Comparison of ENCODE assay signal across 8 mouse cellular contexts in genomic region chr11:97702393-97702745, GRCm38 (mm10). TPM values are rescaled to one million over a fixed set of nuclear protein-coding genes. Genes with fewer than 3 reads are reported as not detected.
DNase-seq lines count a peak whose midpoint lies in the region; ATAC-seq lines count a peak whose summit lies in the region.

No protein-coding gene starts in this region.

- intact Hi-C loops in left cerebral cortex, postnatal 25 days (cut with DNase I) = no loop called here

- ATAC-seq in common myeloid progenitor, adult 5-6 weeks (replicated peaks; ENCODE audit: low read depth, poor library complexity, severe bottlenecking) = peak; percentile 43
- ATAC-seq in inflammation-experienced regulatory T-cells, adult 6 months = peak; percentile 47

- DNase-seq in adipocyte (ENCODE audit: low spot score) = peak; percentile 96
- DNase-seq in gastrocnemius, postnatal 10 days = peak; percentile 89
- peak; percentile 90 to 94 for DNase-seq in left cerebral cortex, postnatal 25 days (ENCODE audit: low spot score in 2 of 2)
- peak; percentile 90 for DNase-seq in mesoderm, embryonic 11.5 days (ENCODE audit: low read depth, low spot score)
- DNase-seq in right cerebral cortex, postnatal 25 days = peak; percentile 87
- peak; percentile 86 to 94 for DNase-seq in urinary bladder, postnatal 36 days (ENCODE audit: low spot score in 2 of 2)

RNA-seq across cellular contexts. Expression of gene Psmb3, which starts 0.8 kb away (rescaled TPM):
- total RNA-seq in common myeloid progenitor, adult 5-6 weeks (2017) = 109 and 147 TPM in 2 replicates
- total RNA-seq in gastrocnemius, postnatal 10 days (2021) = 100 to 1,000 TPM; 174 to 190 TPM
- polyA plus RNA-seq in inflammation-experienced regulatory T-cells, adult 6 months (2017; shearing (Covaris generic)) = 100 to 1,000 TPM; 461 to 576 (median 475) TPM
- total RNA-seq in left cerebral cortex, postnatal 25 days (2021) = 100 to 1,000 TPM; 119 to 124 TPM

RNA-seq across cellular contexts. Expression of gene Pcgf2, which starts 2.1 kb away (rescaled TPM):
- 0.82 and 1.0 TPM in 2 replicates for total RNA-seq in common myeloid progenitor, adult 5-6 weeks (2017)
- 10 to 100 TPM; 11.9 to 18.6 TPM for total RNA-seq in gastrocnemius, postnatal 10 days (2021)
- 1 to 10 TPM; 4.6 to 6.9 (median 5.4) TPM for polyA plus RNA-seq in inflammation-experienced regulatory T-cells, adult 6 months (2017; shearing (Covaris generic))
- 10 to 100 TPM; 30.1 to 30.3 TPM for total RNA-seq in left cerebral cortex, postnatal 25 days (2021)

RNA-seq across cellular contexts. Expression of gene Cisd3, which starts 16.7 kb away (rescaled TPM):
- 2.8 and 5.6 TPM in 2 replicates for total RNA-seq in common myeloid progenitor, adult 5-6 weeks (2017)
- total RNA-seq in gastrocnemius, postnatal 10 days (2021) = 10 to 100 TPM; 84.5 to 99.4 TPM
- polyA plus RNA-seq in inflammation-experienced regulatory T-cells, adult 6 months (2017; shearing (Covaris generic)) = 100 to 1,000 TPM in 1 of 3 experiments, 10 to 100 TPM in 2; 69.0 to 129 (median 86.9) TPM
- total RNA-seq in left cerebral cortex, postnatal 25 days (2021) = 10 to 100 TPM; 46.5 to 48.8 TPM

RNA-seq across cellular contexts. Expression of gene Mllt6, which starts 39.2 kb away (rescaled TPM):
- 4.9 and 9.7 TPM in 2 replicates for total RNA-seq in common myeloid progenitor, adult 5-6 weeks (2017)
- 10 to 100 TPM; 32.2 to 32.4 TPM for total RNA-seq in gastrocnemius, postnatal 10 days (2021)
- 10 to 100 TPM; 13.4 to 17.0 (median 14.6) TPM for polyA plus RNA-seq in inflammation-experienced regulatory T-cells, adult 6 months (2017; shearing (Covaris generic))
- total RNA-seq in left cerebral cortex, postnatal 25 days (2021) = 100 to 1,000 TPM; 105 to 121 TPM

RNA-seq across cellular contexts. Expression of gene Pip4k2b, which starts 42.1 kb away (rescaled TPM):
- total RNA-seq in common myeloid progenitor, adult 5-6 weeks (2017) = 38.5 and 55.8 TPM in 2 replicates
- 10 to 100 TPM; 46.8 to 49.7 TPM for total RNA-seq in gastrocnemius, postnatal 10 days (2021)
- polyA plus RNA-seq in inflammation-experienced regulatory T-cells, adult 6 months (2017; shearing (Covaris generic)) = 1 to 10 TPM; 2.4 to 2.9 (median 2.6) TPM
- total RNA-seq in left cerebral cortex, postnatal 25 days (2021) = 100 to 1,000 TPM; 111 to 118 TPM

Comparison
In these comparisons a context has a peak if more than half of its experiments do, and no peak if none do; other contexts are left out.
1. Peak in every context shown above with its lines: DNase-seq and ATAC-seq.